Mouse (Mus musculus) cerebellum, adult 2 months (tissue): Measurements from ENCODE around the gene Asb18. TPM values are rescaled to one million over a fixed set of nuclear protein-coding genes. Genes with fewer than 3 reads are reported as not detected.

Experiments
- DNase-seq, 2 experiments: peaks; one replicate each; pipeline ENCODE4 v3.0.0; 2021
- H3K27ac ChIP-seq: fragments of 200-500 bp; 2 replicates; pipeline ENCODE4 v1.5.1; 2012; ENCODE audit warnings: low read length, control low read depth, inconsistent platforms; ENCODE audit not compliant: insufficient read depth
- H3K27me3 ChIP-seq: fragments of 200-500 bp; 2 replicates; pipeline ENCODE4 v1.6.1; 2012; ENCODE audit warnings: inconsistent platforms, mild to moderate bottlenecking, low read length, moderate library complexity; ENCODE audit not compliant: control insufficient read depth, insufficient read depth
- H3K4me1 ChIP-seq: fragments of 200-500 bp; 2 replicates; pipeline ENCODE4 v1.6.1; 2011; ENCODE audit warnings: low read length; ENCODE audit not compliant: control insufficient read depth, insufficient read depth
- H3K4me3 ChIP-seq: fragments of 200-500 bp; replicated peaks from 2 replicates; pipeline ENCODE3; 2011; ENCODE audit warnings: mild to moderate bottlenecking, low read depth, low read length, control low read depth; ENCODE audit not compliant: insufficient read depth
- CTCF ChIP-seq: fragments of 200-500 bp; IDR thresholded peaks from 2 replicates; pipeline ENCODE4 v1.5.1; 2011; ENCODE audit warnings: low read depth, mild to moderate bottlenecking, control low read depth, low read length, moderate library complexity, borderline replicate concordance; ENCODE audit not compliant: insufficient read depth
- POLR2A ChIP-seq: fragments of 200-500 bp; IDR thresholded peaks from 2 replicates; pipeline ENCODE4 v1.6.1; 2011; ENCODE audit warnings: low read length, control low read depth, borderline replicate concordance; ENCODE audit not compliant: insufficient read depth
- WGBS: fragments of 180-500 bp; shearing (Covaris S2); methylation state at CpG from one replicate; pipeline ENCODE4 v1.1.7; 2018; 5-methylcytosine and 5-hydroxymethylcytosine counted together
- polyA plus RNA-seq: library from polyadenylated mRNA; depleted of rRNA; stranded (reverse); fragments of >200 nt; gene quantifications from 2 replicates; pipeline ENCODE4 v1.2.3, GENCODE M21; 2012

Asb18 gene
- polyA plus RNA-seq, 1 experiment, result 1.5 TPM

GRCm38 (mm10) chr1:89998696-89999095, 15.8 kb downstream of the Asb18 start:
- no peaks in the 10 kb centered on the region for H3K4me1 ChIP-seq
- no peak overlapping the region for H3K27ac ChIP-seq
- H3K4me3 ChIP-seq, result no peak overlapping the region
- no peaks in the 10 kb centered on the region for H3K27me3 ChIP-seq
- no peak for DNase-seq
- TF ChIP-seq POLR2A (no peak), CTCF (no peak)
- WGBS, result 69% methylated on average over 2 of the region's 2 CpGs

GRCm38 (mm10) chr1:89998076-89998475, 16.4 kb downstream of the Asb18 start:
- H3K27me3 ChIP-seq, result no peaks in the 10 kb centered on the region; the same call in 1 of the 2 replicates
- no peak for DNase-seq
- 69% methylated on average over 7 of the region's 7 CpGs for WGBS
- H3K27ac ChIP-seq, result no peak overlapping the region
- H3K4me1 ChIP-seq, result no peaks in the 10 kb centered on the region
- no peak overlapping the region for H3K4me3 ChIP-seq
- no peak for TF ChIP-seq CTCF
- TF ChIP-seq POLR2A, result no peak

GRCm38 (mm10) chr1:89992256-89992655, 22.2 kb downstream of the Asb18 start:
- Histone ChIP-seq H3K27ac (no peak overlapping the region), H3K27me3 (no peaks in the 10 kb centered on the region; the same call in 1 of the 2 replicates), H3K4me3 (no peak overlapping the region), H3K4me1 (no peaks in the 10 kb centered on the region)
- WGBS, result 1% methylated on average over 25 of the region's 25 CpGs
- no peak for DNase-seq
- TF ChIP-seq POLR2A (no peak), CTCF (no peak)

- 91% methylated on average over 8 of the region's 8 CpGs for WGBS
- TF ChIP-seq POLR2A (no peak), CTCF (no peak)
- no peaks in the 10 kb centered on the region for H3K4me1 ChIP-seq
- H3K4me3 ChIP-seq, result no peak overlapping the region
- no peak for DNase-seq
- H3K27ac ChIP-seq, result no peak overlapping the region
- H3K27me3 ChIP-seq, result no peaks in the 10 kb centered on the region
Measured at GRCm38 (mm10) chr1:89977261-89977660, 37.2 kb downstream of the Asb18 start.

GRCm38 (mm10) chr1:89976411-89976810, 38.1 kb downstream of the Asb18 start:
- Histone ChIP-seq H3K4me3 (no peak overlapping the region), H3K27ac (no peak overlapping the region), H3K4me1 (no peaks in the 10 kb centered on the region), H3K27me3 (no peaks in the 10 kb centered on the region)
- no peak for DNase-seq
- WGBS, result 77% methylated on average over 8 of the region's 8 CpGs
- TF ChIP-seq CTCF, result no peak

- 70% methylated on average over 8 of the region's 8 CpGs for WGBS
- no peaks in the 10 kb centered on the region for H3K27me3 ChIP-seq
- no peak overlapping the region for H3K4me3 ChIP-seq
- DNase-seq, result no peak
- H3K27ac ChIP-seq, result no peak overlapping the region
- H3K4me1 ChIP-seq, result no peaks in the 10 kb centered on the region
- TF ChIP-seq POLR2A (no peak), CTCF (no peak)
Measured at GRCm38 (mm10) chr1:89974541-89974940, 39.9 kb downstream of the Asb18 start.

GRCm38 (mm10) chr1:89971848-89972247, 42.6 kb downstream of the Asb18 start:
- H3K27ac ChIP-seq, result no peak overlapping the region
- no peak for DNase-seq
- TF ChIP-seq CTCF, result no peak
- no peak for TF ChIP-seq POLR2A
- H3K27me3 ChIP-seq, result no peaks in the 10 kb centered on the region
- H3K4me1 ChIP-seq, result no peaks in the 10 kb centered on the region
- no peak overlapping the region for H3K4me3 ChIP-seq
- WGBS, result 77% methylated on average over 8 of the region's 8 CpGs

- H3K27ac ChIP-seq, result no peak overlapping the region
- 82% methylated on average over 4 of the region's 4 CpGs for WGBS
- H3K4me3 ChIP-seq, result no peak overlapping the region
- no peaks in the 10 kb centered on the region for H3K4me1 ChIP-seq
- no peak for DNase-seq
- TF ChIP-seq CTCF (no peak), POLR2A (no peak)
- no peaks in the 10 kb centered on the region for H3K27me3 ChIP-seq
Measured at GRCm38 (mm10) chr1:89969714-89970110, 44.8 kb downstream of the Asb18 start.

- H3K4me1 ChIP-seq, result no peaks in the 10 kb centered on the region
- H3K4me3 ChIP-seq, result no peak overlapping the region
- DNase-seq, result peak in 1 of 2 experiments; percentile 14
- H3K27me3 ChIP-seq, result no peaks in the 10 kb centered on the region
- no peak overlapping the region for H3K27ac ChIP-seq
- WGBS, result 39% methylated on average over 10 of the region's 10 CpGs
- TF ChIP-seq POLR2A, result no peak
Measured at GRCm38 (mm10) chr1:89969072-89969713, 45.3 kb downstream of the Asb18 start.
